Mouse (Mus musculus) lung, postnatal 0 days (tissue): ENCODE data around the gene Bri3.

Source experiments
- CTCF ChIP-seq: IDR thresholded peaks from 2 replicates; pipeline ENCODE4 v1.5.1; 2016; ENCODE audit warnings: antibody characterized with exemption, mild to moderate bottlenecking
- EP300 ChIP-seq: IDR thresholded peaks from 2 replicates; pipeline ENCODE4 v1.6.1; 2016; ENCODE audit warnings: antibody characterized with exemption, mild to moderate bottlenecking, control low read depth

- TF ChIP-seq CTCF (no peak), EP300 (no peak)
These were observed 13.9 kb downstream of the Bri3 start for GRCm38 (mm10) chr5:144258131-144258611.
